Mouse (Mus musculus) liver, embryonic 14.5 days (tissue): ENCODE measurements around the gene Spon1. TPM values are rescaled to one million over a fixed set of nuclear protein-coding genes. Genes with fewer than 3 reads are reported as not detected.

Source experiments
- ATAC-seq: fragments of 200-750 bp; cut with Nextera tagmentation; 2 replicates; pipeline ENCODE4 v1.8.0; 2017; ENCODE audit warnings: moderate number of reproducible peaks, mild to moderate bottlenecking, moderate library complexity; ENCODE audit not compliant: insufficient read depth
- DNase-seq, 3 experiments: peaks; one replicate each; pipeline ENCODE4 v3.0.0-alpha.2; 2012 to 2013; ENCODE audit warnings: low read depth in 3 of 3, low spot score in 3 of 3
- H3K27ac ChIP-seq: fragments of 300-500 bp; sonication (generic); 2 replicates; pipeline ENCODE4 v1.5.1; 2014; ENCODE audit warnings: moderate library complexity, mild to moderate bottlenecking, control low read depth, inconsistent platforms
- H3K27me3 ChIP-seq: fragments of 300-500 bp; sonication (generic); 2 replicates; pipeline ENCODE4 v1.6.1; 2014; ENCODE audit warnings: mild to moderate bottlenecking, low read length, moderate library complexity; ENCODE audit not compliant: control insufficient read depth, insufficient read depth
- H3K36me3 ChIP-seq: fragments of 300-500 bp; sonication (generic); replicated peaks from 2 replicates; pipeline ENCODE4 v1.6.1; 2014; ENCODE audit warnings: low read depth; ENCODE audit not compliant: control insufficient read depth, insufficient read depth
- H3K4me1 ChIP-seq, 2 experiments: fragments of 200-500 bp in 1 of 2; fragments of 300-500 bp in 1 of 2; sonication (generic) in 1 of 2; replicated peaks; 2 replicates each; pipeline ENCODE4 v1.6.1; 2012 to 2014; ENCODE audit warnings: antibody characterized with exemption in 1 of 2, inconsistent platforms in 1 of 2, low read length in 1 of 2; ENCODE audit not compliant: control insufficient read depth in 2 of 2, insufficient read depth in 2 of 2
- H3K4me2 ChIP-seq: fragments of 300-500 bp; sonication (generic); 2 replicates; pipeline ENCODE4 v1.6.1; 2014; ENCODE audit warnings: low read depth, mild to moderate bottlenecking, control low read depth, moderate library complexity
- H3K4me3 ChIP-seq, 2 experiments: fragments of 200-500 bp in 1 of 2; fragments of 300-500 bp in 1 of 2; sonication (generic) in 1 of 2; 2 replicates each; pipeline ENCODE4 v1.5.1; 2012 to 2014; ENCODE audit warnings: low read depth in 2 of 2, low read length in 2 of 2, mild to moderate bottlenecking in 2 of 2, control low read depth in 1 of 2, inconsistent platforms in 1 of 2, moderate library complexity in 1 of 2; ENCODE audit not compliant: insufficient read depth in 1 of 2
- H3K9ac ChIP-seq: fragments of 300-500 bp; sonication (generic); replicated peaks from 2 replicates; pipeline ENCODE4 v1.6.1; 2014; ENCODE audit warnings: mild to moderate bottlenecking, control low read depth, moderate library complexity
- H3K9me3 ChIP-seq: fragments of 300-500 bp; sonication (generic); 2 replicates; pipeline ENCODE4 v1.6.1; 2016; ENCODE audit warnings: low read length, mixed read lengths; ENCODE audit not compliant: control insufficient read depth
- CTCF ChIP-seq: IDR thresholded peaks from 2 replicates; pipeline ENCODE4 v1.5.1; 2016; ENCODE audit warnings: antibody characterized with exemption, low read depth, control low read depth
- EP300 ChIP-seq: IDR thresholded peaks from 2 replicates; pipeline ENCODE4 v1.6.1; 2016; ENCODE audit warnings: antibody characterized with exemption, low read depth
- WGBS: fragments of 180-500 bp; shearing (Covaris S2); extraction: QIAGEN DNeasy Blood & Tissue Kit; methylation state at CpG from one replicate; pipeline ENCODE4 v1.1.7; 2014; ENCODE audit not compliant: insufficient replicate concordance; 5-methylcytosine and 5-hydroxymethylcytosine counted together
- polyA plus RNA-seq, 2 experiments: library from polyadenylated mRNA; depleted of rRNA in 1 of 2; stranded (reverse) in 1 of 2; unstranded in 1 of 2; fragments of >200 nt; fragmentation: Nextera tagmentation in 1 of 2; extraction: Ambion mirVana in 1 of 2; gene quantifications; 2 replicates each; pipeline versions ENCODE4 v1.2.1 to v1.2.3; 2012 to 2014

Gene Spon1
- polyA plus RNA-seq, 2 experiments, result 0.36 to 0.39 TPM

GRCm38 (mm10) chr7:114090231-114090630 is 324.4 kb downstream of the Spon1 start:
- WGBS, result 46% methylated on average over 3 of the region's 3 CpGs
- peaks cover 0 to 14% of the 10 kb centered on the region in 2 experiments; a peak in 2 of 4 replicates for H3K4me1 ChIP-seq
- H3K9ac ChIP-seq, result no peak overlapping the region
- no peak for DNase-seq
- no peak overlapping the region for H3K4me2 ChIP-seq
- H3K9me3 ChIP-seq, result no peaks in the 10 kb centered on the region
- H3K4me3 ChIP-seq, result no peak overlapping the region
- TF ChIP-seq CTCF, result no peak
- TF ChIP-seq EP300, result no peak
- no peaks in the 10 kb centered on the region for H3K27me3 ChIP-seq
- no peak for ATAC-seq
- no peak overlapping the region for H3K27ac ChIP-seq
- no peaks in the 10 kb centered on the region for H3K36me3 ChIP-seq

DNA sequence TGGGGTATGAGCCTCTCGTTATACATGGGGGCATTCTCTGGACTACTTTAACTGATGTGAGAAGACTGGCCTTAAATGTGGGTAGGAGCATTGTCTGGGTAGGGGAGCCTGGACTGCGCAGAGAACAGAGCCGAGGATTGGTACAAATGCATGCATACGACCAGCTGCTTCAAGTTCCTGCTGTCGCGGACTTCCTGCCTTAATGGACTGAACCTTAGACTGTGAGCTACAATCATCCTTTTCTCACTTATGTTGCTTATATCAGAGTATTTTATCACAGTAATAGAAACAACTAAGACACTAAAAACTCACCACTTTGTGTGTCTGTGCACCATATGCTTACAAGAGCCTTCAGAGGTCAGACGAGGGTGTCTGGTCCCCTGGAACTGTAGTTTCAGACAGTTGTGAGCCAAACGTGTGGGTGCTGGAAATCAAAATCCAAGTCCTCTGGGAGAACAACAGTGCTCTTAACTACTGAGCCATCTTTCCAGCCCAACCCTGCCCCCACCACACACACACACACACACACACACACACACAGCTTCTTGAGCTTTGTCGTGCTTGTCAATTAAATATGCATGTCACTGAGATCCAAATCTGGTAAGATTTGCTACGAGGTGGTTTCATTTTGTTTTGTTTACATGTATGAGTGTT is 325.2 kb downstream of the Spon1 start:
- no peaks in the 10 kb centered on the region for H3K9me3 ChIP-seq
- 55% methylated on average over 10 of the region's 10 CpGs for WGBS
- DNase-seq (no peak), ATAC-seq (no peak)
- H3K27ac ChIP-seq, result no peak overlapping the region
- no peak for TF ChIP-seq CTCF
- no peak for TF ChIP-seq EP300
- H3K4me2 ChIP-seq, result no peak overlapping the region
- peaks cover 0 to 14% of the 10 kb centered on the region in 2 experiments; a peak in 3 of 4 replicates for H3K4me1 ChIP-seq
- H3K9ac ChIP-seq, result no peak overlapping the region
- no peaks in the 10 kb centered on the region for H3K36me3 ChIP-seq
- H3K27me3 ChIP-seq, result no peaks in the 10 kb centered on the region
- H3K4me3 ChIP-seq, result no peak overlapping the region
